Mouse (Mus musculus) liver, embryonic 15.5 days (tissue): Measurements from ENCODE around the gene Cd44. TPM values are rescaled to one million over a fixed set of nuclear protein-coding genes. Genes with fewer than 3 reads are reported as not detected.

Experiments
- ATAC-seq: fragments of 200-750 bp; cut with Nextera tagmentation; 2 replicates; pipeline ENCODE4 v1.8.0; 2017; ENCODE audit warnings: moderate number of reproducible peaks, mild to moderate bottlenecking, moderate library complexity; ENCODE audit not compliant: insufficient read depth
- H3K27ac ChIP-seq: fragments of 300-500 bp; sonication (generic); replicated peaks from 2 replicates; pipeline ENCODE4 v1.5.1; 2015; ENCODE audit warnings: mild to moderate bottlenecking, inconsistent platforms
- H3K27me3 ChIP-seq: fragments of 300-500 bp; sonication (generic); 2 replicates; pipeline ENCODE4 v1.6.1; 2015; ENCODE audit warnings: mild to moderate bottlenecking, inconsistent platforms
- H3K36me3 ChIP-seq: fragments of 300-500 bp; sonication (generic); replicated peaks from 2 replicates; pipeline ENCODE4 v1.6.1; 2015; ENCODE audit warnings: moderate library complexity, mild to moderate bottlenecking, inconsistent platforms
- H3K4me1 ChIP-seq: fragments of 300-500 bp; sonication (generic); replicated peaks from 2 replicates; pipeline ENCODE4 v1.6.1; 2015; ENCODE audit warnings: inconsistent platforms
- H3K4me2 ChIP-seq: fragments of 300-500 bp; sonication (generic); 2 replicates; pipeline ENCODE4 v1.6.1; 2015; ENCODE audit warnings: moderate library complexity, mild to moderate bottlenecking, inconsistent platforms
- H3K4me3 ChIP-seq: fragments of 300-500 bp; sonication (generic); replicated peaks from 2 replicates; pipeline ENCODE4 v1.5.1; 2015; ENCODE audit warnings: mild to moderate bottlenecking, inconsistent platforms
- H3K9ac ChIP-seq: fragments of 300-500 bp; sonication (generic); 2 replicates; pipeline ENCODE4 v1.6.1; 2015; ENCODE audit warnings: moderate library complexity, mild to moderate bottlenecking, inconsistent platforms
- H3K9me3 ChIP-seq: fragments of 300-500 bp; sonication (generic); replicated peaks from 2 replicates; pipeline ENCODE4 v1.6.1; 2016; ENCODE audit warnings: inconsistent platforms
- WGBS: fragments of 180-500 bp; shearing (Covaris S2); methylation state at CpG from one replicate; pipeline ENCODE4 v1.1.7; 2015; ENCODE audit warnings: mixed read lengths; ENCODE audit not compliant: insufficient replicate concordance; 5-methylcytosine and 5-hydroxymethylcytosine counted together
- polyA plus RNA-seq: library from polyadenylated mRNA; unstranded; fragments of >200 nt; fragmentation: Nextera tagmentation; extraction: Ambion mirVana; gene quantifications from 2 replicates; pipeline ENCODE4 v1.2.1, GENCODE M21; 2015

Cd44 gene
- polyA plus RNA-seq, 1 experiment from 2014 or later: 15.5 TPM

DNA sequence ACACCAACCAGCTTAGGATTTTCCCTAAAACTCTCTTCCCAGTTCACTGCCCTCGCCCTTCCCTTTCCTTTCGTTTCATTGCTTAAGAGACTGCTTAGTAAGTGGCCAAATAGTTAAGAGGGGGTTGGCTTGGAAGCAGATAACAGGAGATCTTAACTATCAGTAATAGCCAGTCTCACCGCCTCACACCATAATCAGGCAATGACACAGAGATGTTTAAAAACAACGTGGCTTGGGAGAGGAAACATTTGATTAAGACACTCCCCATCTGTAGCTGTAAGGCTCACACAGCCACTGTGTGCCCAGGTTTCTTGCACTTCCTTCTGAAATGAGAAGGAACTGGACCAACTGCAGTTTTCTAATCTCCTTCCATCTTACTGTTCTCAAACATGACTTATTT lies 115.8 kb downstream of the Cd44 start:
- ATAC-seq: no peak
- no peak overlapping the region for H3K4me3 ChIP-seq

DNA sequence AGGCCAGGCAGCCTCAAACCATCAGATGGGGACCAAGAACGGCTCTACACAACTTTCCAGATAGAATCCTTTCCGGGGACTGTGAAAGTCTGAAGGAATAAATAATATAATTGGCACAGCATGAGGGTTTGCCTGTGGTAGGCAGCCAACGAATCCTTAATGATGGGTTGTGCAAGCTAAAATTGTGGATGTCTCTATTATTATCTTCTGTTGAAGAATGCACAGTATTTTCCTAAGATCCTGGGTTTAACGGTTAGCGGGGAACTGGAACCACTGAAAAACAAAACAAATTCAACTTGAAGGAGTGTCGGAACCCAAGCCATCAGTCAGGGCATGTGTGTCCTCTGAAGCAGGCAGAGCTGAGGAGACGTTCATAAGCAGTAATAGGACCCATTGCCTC lies 118.7 kb downstream of the Cd44 start:
- Histone ChIP-seq H3K9me3 (no peaks in the 10 kb centered on the region), H3K9ac (no peak overlapping the region), H3K27ac (no peak overlapping the region), H3K27me3 (no peaks in the 10 kb centered on the region), H3K4me1 (no peaks in the 10 kb centered on the region), H3K36me3 (no peaks in the 10 kb centered on the region), H3K4me2 (no peak overlapping the region), H3K4me3 (no peak overlapping the region)
- 63% methylated on average over 7 of the region's 7 CpGs for WGBS
- ATAC-seq: no peak

More for the DNA sequence above, 115.8 kb downstream of the Cd44 start:
- H3K9ac ChIP-seq: no peak overlapping the region
- no peaks in the 10 kb centered on the region for H3K4me1 ChIP-seq
- H3K4me2 ChIP-seq: no peak overlapping the region
- H3K27ac ChIP-seq: no peak overlapping the region
- H3K36me3 ChIP-seq: no peaks in the 10 kb centered on the region
- WGBS: 32% methylated on average over 4 of the region's 4 CpGs
- no peaks in the 10 kb centered on the region for H3K27me3 ChIP-seq
- H3K9me3 ChIP-seq: no peaks in the 10 kb centered on the region

DNA sequence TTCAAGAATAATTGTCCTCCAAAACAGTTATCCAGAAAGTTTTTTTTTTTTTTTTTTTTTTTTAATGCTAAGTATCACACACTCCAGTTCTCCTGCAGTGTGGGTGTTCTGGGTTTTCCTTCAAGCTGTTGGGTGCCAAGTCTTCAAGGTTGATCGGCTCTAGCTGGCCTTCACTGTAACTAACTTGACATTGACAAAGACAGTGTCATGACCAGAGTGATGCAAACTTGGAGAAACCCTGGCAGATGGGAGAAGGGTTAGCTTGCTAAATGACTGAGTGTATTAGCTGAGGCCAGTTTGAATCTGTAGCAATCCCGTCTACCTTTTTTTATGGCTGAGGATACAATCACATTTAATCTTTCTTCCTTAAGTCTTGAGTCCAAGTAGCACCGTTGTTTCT lies 123.3 kb downstream of the Cd44 start:
- no peak overlapping the region for H3K4me2 ChIP-seq
- H3K27me3 ChIP-seq: no peaks in the 10 kb centered on the region
- H3K4me1 ChIP-seq: no peaks in the 10 kb centered on the region
- 72% methylated on average over 3 of the region's 3 CpGs for WGBS
- no peak overlapping the region for H3K9ac ChIP-seq
- no peak for ATAC-seq
- H3K4me3 ChIP-seq: no peak overlapping the region
- no peaks in the 10 kb centered on the region for H3K36me3 ChIP-seq
- H3K27ac ChIP-seq: no peak overlapping the region
- no peaks in the 10 kb centered on the region for H3K9me3 ChIP-seq

DNA sequence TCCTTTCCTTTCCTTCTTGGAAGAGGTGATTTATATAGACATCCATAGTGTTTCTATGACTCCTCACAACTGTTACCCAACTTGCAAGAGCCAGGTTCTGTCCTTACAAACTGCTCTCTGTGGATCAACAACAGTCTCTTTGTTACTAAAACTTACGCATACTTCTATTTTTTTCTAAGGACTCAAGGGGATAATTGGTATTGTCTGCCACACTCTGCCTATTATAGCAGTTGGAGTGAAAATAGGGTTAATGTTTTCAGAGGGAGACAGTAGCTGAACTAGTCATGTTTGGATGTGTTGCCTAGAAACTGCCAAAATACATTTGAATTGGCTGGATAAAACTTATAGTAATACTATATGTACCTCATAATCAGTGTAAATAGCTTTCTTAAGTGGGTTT lies 125.9 kb downstream of the Cd44 start:
- no peak for ATAC-seq
- WGBS: 80% methylated on average over 1 of the region's 1 CpGs
- H3K4me2 ChIP-seq: no peak overlapping the region

DNA sequence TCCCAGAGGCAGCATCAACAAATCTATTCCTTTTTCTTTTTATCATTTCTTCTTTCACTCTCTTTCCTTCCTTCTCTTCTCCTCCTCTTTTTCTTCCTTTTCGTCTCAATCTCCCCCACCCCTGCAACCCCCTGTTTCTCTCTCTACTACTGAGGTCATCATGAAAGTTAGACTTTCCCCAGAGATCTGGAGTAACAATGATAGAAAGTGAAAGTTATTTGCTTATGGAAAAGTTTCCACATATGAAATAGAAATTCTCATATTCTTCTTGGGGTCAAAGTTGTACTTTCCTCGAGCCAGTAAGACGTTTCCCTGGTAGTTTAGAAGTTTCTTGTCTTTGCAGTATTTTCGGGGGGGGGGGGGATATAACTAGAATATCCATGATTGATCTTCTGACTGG lies 126.8 kb downstream of the Cd44 start:
- Histone ChIP-seq H3K4me3 (no peak overlapping the region), H3K36me3 (no peaks in the 10 kb centered on the region), H3K9me3 (no peaks in the 10 kb centered on the region), H3K4me1 (no peaks in the 10 kb centered on the region), H3K4me2 (no peak overlapping the region), H3K27me3 (no peaks in the 10 kb centered on the region), H3K9ac (no peak overlapping the region), H3K27ac (no peak overlapping the region)
- no peak for ATAC-seq
- WGBS: 50% methylated on average over 4 of the region's 4 CpGs

More for the DNA sequence above, 125.9 kb downstream of the Cd44 start:
- H3K9ac ChIP-seq: no peak overlapping the region
- no peaks in the 10 kb centered on the region for H3K27me3 ChIP-seq
- H3K27ac ChIP-seq: no peak overlapping the region
- H3K4me1 ChIP-seq: no peaks in the 10 kb centered on the region
- no peaks in the 10 kb centered on the region for H3K36me3 ChIP-seq
- H3K4me3 ChIP-seq: no peak overlapping the region
- H3K9me3 ChIP-seq: no peaks in the 10 kb centered on the region

DNA sequence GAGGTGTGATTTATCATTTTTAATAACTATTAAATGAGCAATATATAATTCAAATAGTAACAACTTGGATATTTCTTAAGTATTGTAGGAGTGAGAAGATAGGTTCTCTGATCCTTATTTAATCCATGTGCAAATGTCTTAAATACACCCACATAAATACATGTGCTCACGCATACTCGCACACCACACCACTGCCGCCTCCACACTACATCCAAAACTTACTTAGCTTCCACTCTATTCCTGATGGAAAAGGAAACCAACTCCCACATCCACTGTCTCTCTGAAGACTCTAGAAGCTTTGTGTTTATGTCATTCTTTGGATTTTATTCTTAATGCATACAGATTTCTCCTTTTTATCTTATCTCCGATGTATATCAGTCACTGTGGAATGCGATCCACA lies 129.2 kb downstream of the Cd44 start:
- Histone ChIP-seq H3K4me3 (no peak overlapping the region), H3K27me3 (no peaks in the 10 kb centered on the region), H3K4me2 (no peak overlapping the region), H3K9me3 (no peaks in the 10 kb centered on the region), H3K9ac (no peak overlapping the region), H3K27ac (no peak overlapping the region), H3K4me1 (no peaks in the 10 kb centered on the region), H3K36me3 (no peaks in the 10 kb centered on the region)
- no peak for ATAC-seq
- 82% methylated on average over 5 of the region's 5 CpGs for WGBS

DNA sequence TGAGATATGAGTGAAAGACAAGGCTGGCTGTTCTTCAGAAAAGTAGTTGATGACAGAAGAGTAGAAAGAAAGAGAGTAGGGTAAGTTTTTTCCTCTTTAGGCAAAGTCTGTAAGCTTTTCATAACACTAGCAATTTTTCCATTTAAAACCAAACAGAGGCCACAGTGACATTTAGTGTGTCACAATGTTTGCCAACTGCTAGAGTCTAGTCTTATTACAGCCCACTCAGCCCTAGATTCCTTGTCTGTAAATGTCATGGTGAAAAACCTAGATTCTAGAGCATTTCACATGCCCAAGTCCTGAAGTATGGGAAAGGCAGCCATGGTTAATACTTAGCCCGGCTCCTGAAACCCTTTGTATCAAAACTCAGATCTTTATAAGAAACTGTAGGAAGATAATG lies 130.2 kb downstream of the Cd44 start:
- Histone ChIP-seq H3K27me3 (no peaks in the 10 kb centered on the region), H3K4me1 (no peaks in the 10 kb centered on the region), H3K27ac (no peak overlapping the region), H3K4me3 (no peak overlapping the region), H3K4me2 (no peak overlapping the region), H3K9ac (no peak overlapping the region), H3K36me3 (no peaks in the 10 kb centered on the region), H3K9me3 (no peaks in the 10 kb centered on the region)
- no peak for ATAC-seq
- 61% methylated on average over 1 of the region's 1 CpGs for WGBS

DNA sequence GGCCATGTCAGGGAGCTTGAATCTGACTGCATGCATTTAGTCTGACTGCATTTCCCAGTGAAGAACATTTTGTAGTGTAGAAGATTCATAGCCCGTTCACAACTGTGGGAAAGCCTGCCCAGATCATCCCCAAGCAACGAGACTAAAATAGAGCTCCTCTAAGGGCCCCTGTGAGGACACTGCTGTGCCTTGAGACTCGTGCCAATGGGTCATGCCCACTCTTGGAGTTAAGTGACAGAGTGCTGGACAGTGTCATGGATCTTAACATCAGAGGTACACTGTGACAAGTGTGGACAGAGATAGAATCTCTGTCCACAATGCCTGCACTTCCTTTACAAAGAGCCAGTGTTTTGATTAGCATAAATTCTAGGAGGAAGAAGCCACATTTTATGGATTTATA lies 133.2 kb downstream of the Cd44 start:
- Histone ChIP-seq H3K36me3 (no peaks in the 10 kb centered on the region), H3K4me3 (no peak overlapping the region), H3K9me3 (no peaks in the 10 kb centered on the region), H3K27me3 (no peaks in the 10 kb centered on the region), H3K27ac (no peak overlapping the region), H3K4me1 (no peaks in the 10 kb centered on the region), H3K9ac (no peak overlapping the region), H3K4me2 (no peak overlapping the region)
- ATAC-seq: no peak
- 45% methylated on average over 3 of the region's 3 CpGs for WGBS

DNA sequence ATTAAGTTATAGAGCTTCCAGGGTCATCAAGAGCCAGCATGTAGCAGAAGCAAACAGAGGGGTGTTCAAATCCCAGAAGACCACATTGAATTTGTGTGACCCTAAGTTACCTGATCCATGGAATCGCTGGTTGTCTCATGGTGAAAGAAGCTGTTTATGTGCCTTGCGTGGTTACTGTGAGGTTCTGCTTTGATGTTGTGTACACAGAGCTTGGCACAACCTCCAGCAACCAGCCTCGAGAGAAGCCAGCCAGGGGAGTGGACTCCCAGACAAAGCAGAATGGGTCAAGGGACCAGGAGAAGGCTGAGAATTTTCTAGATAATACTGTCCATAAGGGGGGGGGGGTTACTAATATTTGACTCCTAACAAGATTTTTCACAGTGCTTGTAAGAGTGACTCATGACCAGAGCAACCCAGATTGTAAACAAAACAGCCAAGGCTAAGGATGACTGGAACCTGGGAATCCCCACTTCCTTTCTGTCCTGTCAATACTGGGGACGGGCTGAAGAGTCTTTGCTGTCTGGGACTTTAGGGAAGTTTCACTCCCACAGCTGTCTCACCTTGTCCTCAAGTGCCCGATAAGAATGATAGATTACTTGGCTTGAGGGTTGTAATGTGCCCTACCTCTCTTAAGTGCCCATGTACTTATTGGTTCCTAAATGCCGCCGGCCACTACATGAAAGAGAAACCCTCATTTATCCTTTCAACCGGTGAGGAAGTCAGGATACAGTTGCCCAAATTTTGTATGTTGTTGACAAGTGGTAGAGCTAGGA lies 136.7 kb downstream of the Cd44 start:
- no peak for ATAC-seq
- no peak overlapping the region for H3K4me3 ChIP-seq
- no peak overlapping the region for H3K4me2 ChIP-seq
- no peaks in the 10 kb centered on the region for H3K4me1 ChIP-seq
- no peaks in the 10 kb centered on the region for H3K9me3 ChIP-seq
- WGBS: 48% methylated on average over 8 of the region's 8 CpGs
- H3K27ac ChIP-seq: no peak overlapping the region
- no peak overlapping the region for H3K9ac ChIP-seq
- H3K27me3 ChIP-seq: no peaks in the 10 kb centered on the region
- H3K36me3 ChIP-seq: no peaks in the 10 kb centered on the region

DNA sequence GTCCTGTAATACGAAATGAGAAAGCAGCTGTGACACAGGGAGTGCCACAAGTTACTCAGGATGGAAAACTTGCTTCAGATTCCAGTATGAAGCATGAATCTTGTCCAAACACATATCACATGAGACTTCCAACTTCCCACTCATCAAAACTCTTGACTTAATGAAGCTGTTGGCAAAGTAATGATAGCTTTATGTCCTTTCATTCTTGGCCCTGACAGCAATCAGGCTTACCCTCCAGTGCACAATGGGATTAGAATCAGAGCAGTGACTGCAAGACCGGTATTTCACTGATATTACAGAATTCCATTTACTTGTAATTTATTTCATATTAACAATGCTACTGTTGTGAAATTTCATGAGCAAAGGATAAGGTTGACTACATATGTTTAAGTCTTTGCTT lies 137.5 kb downstream of the Cd44 start:
- H3K36me3 ChIP-seq: no peaks in the 10 kb centered on the region
- no peak for ATAC-seq

DNA sequence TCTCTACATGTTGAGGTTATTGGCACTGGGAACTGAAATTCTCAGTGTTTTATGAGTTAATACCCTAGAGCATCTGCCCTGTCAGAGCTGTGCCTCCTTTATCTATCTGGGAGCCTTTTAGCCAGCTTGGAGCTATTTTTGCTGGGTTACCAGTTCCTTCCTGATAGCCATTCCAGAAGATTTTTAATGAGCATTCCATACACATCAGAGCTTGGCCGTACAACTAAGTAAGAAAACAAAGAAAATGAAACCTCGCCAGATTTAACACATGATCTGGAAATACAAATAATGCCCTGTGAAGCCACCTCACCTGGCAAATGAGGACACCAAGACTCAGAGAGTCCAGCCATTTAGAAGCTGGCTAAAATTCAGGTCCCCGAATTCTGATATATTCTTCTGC lies 138.3 kb downstream of the Cd44 start:
- Histone ChIP-seq H3K36me3 (no peaks in the 10 kb centered on the region), H3K9me3 (no peaks in the 10 kb centered on the region), H3K4me3 (no peak overlapping the region), H3K4me2 (no peak overlapping the region), H3K4me1 (no peaks in the 10 kb centered on the region), H3K27me3 (no peaks in the 10 kb centered on the region), H3K9ac (no peak overlapping the region), H3K27ac (no peak overlapping the region)
- ATAC-seq: no peak
- WGBS: 61% methylated on average over 3 of the region's 3 CpGs

More for the DNA sequence above, 137.5 kb downstream of the Cd44 start:
- Histone ChIP-seq H3K9ac (no peak overlapping the region), H3K9me3 (no peaks in the 10 kb centered on the region), H3K4me2 (no peak overlapping the region), H3K4me1 (no peaks in the 10 kb centered on the region), H3K27me3 (no peaks in the 10 kb centered on the region), H3K4me3 (no peak overlapping the region), H3K27ac (no peak overlapping the region)
- WGBS: 81% methylated on average over 2 of the region's 2 CpGs
